Mouse (Mus musculus) cerebellum, adult 2 months (tissue): ENCODE measurements around the gene Zfp276. TPM values are rescaled to one million over a fixed set of nuclear protein-coding genes. Genes with fewer than 3 reads are reported as not detected.
"Not testable (repeated sequence)": the region's sequence is repeated elsewhere in the genome, so short reads cannot be mapped to it uniquely, and the experiment has no call there.

Experiments
- DNase-seq, 2 experiments: peaks; one replicate each; pipeline ENCODE4 v3.0.0; 2021
- H3K27ac ChIP-seq: fragments of 200-500 bp; 2 replicates; pipeline ENCODE4 v1.5.1; 2012; ENCODE audit warnings: low read length, control low read depth, inconsistent platforms; ENCODE audit not compliant: insufficient read depth
- H3K27me3 ChIP-seq: fragments of 200-500 bp; 2 replicates; pipeline ENCODE4 v1.6.1; 2012; ENCODE audit warnings: inconsistent platforms, mild to moderate bottlenecking, low read length, moderate library complexity; ENCODE audit not compliant: control insufficient read depth, insufficient read depth
- H3K4me1 ChIP-seq: fragments of 200-500 bp; 2 replicates; pipeline ENCODE4 v1.6.1; 2011; ENCODE audit warnings: low read length; ENCODE audit not compliant: control insufficient read depth, insufficient read depth
- H3K4me3 ChIP-seq: fragments of 200-500 bp; replicated peaks from 2 replicates; pipeline ENCODE3; 2011; ENCODE audit warnings: mild to moderate bottlenecking, low read depth, low read length, control low read depth; ENCODE audit not compliant: insufficient read depth
- CTCF ChIP-seq: fragments of 200-500 bp; IDR thresholded peaks from 2 replicates; pipeline ENCODE4 v1.5.1; 2011; ENCODE audit warnings: low read depth, mild to moderate bottlenecking, control low read depth, low read length, moderate library complexity, borderline replicate concordance; ENCODE audit not compliant: insufficient read depth
- POLR2A ChIP-seq: fragments of 200-500 bp; IDR thresholded peaks from 2 replicates; pipeline ENCODE4 v1.6.1; 2011; ENCODE audit warnings: low read length, control low read depth, borderline replicate concordance; ENCODE audit not compliant: insufficient read depth
- WGBS: fragments of 180-500 bp; shearing (Covaris S2); methylation state at CpG from one replicate; pipeline ENCODE4 v1.1.7; 2018; 5-methylcytosine and 5-hydroxymethylcytosine counted together
- polyA plus RNA-seq: library from polyadenylated mRNA; depleted of rRNA; stranded (reverse); fragments of >200 nt; gene quantifications from 2 replicates; pipeline ENCODE4 v1.2.3, GENCODE M21; 2012

The Zfp276 gene
- polyA plus RNA-seq, 1 experiment = 36.8 TPM

- TF ChIP-seq CTCF (no peak), POLR2A (no peak)
- DNase-seq = no peak
- Histone ChIP-seq H3K4me1 (no peaks in the 10 kb centered on the region), H3K27ac (no peak overlapping the region), H3K27me3 (no peaks in the 10 kb centered on the region), H3K4me3 (no peak overlapping the region)
- WGBS = 63% methylated on average over 4 of the region's 4 CpGs
Measured at GRCm38 (mm10) chr8:123271901-123272300, 17.9 kb downstream of the Zfp276 start.

- TF ChIP-seq CTCF (no peak), POLR2A (no peak)
- Histone ChIP-seq H3K27ac (no peak overlapping the region), H3K4me1 (no peaks in the 10 kb centered on the region), H3K4me3 (no peak overlapping the region), H3K27me3 (no peaks in the 10 kb centered on the region)
- 93% methylated on average over 5 of the region's 5 CpGs for WGBS
- DNase-seq = no peak
Measured at GRCm38 (mm10) chr8:123274447-123274846, 20.5 kb downstream of the Zfp276 start.

- Histone ChIP-seq H3K4me3 (no peak overlapping the region), H3K27ac (no peak overlapping the region), H3K4me1 (no peaks in the 10 kb centered on the region), H3K27me3 (no peaks in the 10 kb centered on the region)
- no peak for DNase-seq
- 93% methylated on average over 12 of the region's 12 CpGs for WGBS
- no peak for TF ChIP-seq CTCF
- TF ChIP-seq POLR2A = no peak
Measured at GRCm38 (mm10) chr8:123275096-123275495, 21.1 kb downstream of the Zfp276 start.

GRCm38 (mm10) chr8:123278445-123278844, 24.4 kb downstream of the Zfp276 start:
- no peak for DNase-seq
- Histone ChIP-seq H3K27me3 (no peaks in the 10 kb centered on the region), H3K27ac (no peak overlapping the region), H3K4me1 (no peaks in the 10 kb centered on the region), H3K4me3 (no peak overlapping the region)
- TF ChIP-seq CTCF (no peak), POLR2A (no peak)
- 78% methylated on average over 7 of the region's 7 CpGs for WGBS

- H3K4me1 ChIP-seq = no peaks in the 10 kb centered on the region
- no peak overlapping the region for H3K27ac ChIP-seq
- no peaks in the 10 kb centered on the region for H3K27me3 ChIP-seq
- no peak for DNase-seq
- no peak overlapping the region for H3K4me3 ChIP-seq
- WGBS = 90% methylated on average over 4 of the region's 4 CpGs
- TF ChIP-seq POLR2A = no peak
- TF ChIP-seq CTCF = no peak
Measured at GRCm38 (mm10) chr8:123279828-123280227, 25.8 kb downstream of the Zfp276 start.

- Histone ChIP-seq H3K27ac (no peak overlapping the region), H3K4me3 (no peak overlapping the region), H3K27me3 (no peaks in the 10 kb centered on the region), H3K4me1 (no peaks in the 10 kb centered on the region)
- 81% methylated on average over 13 of the region's 13 CpGs for WGBS
- no peak for DNase-seq
- TF ChIP-seq POLR2A = no peak
- no peak for TF ChIP-seq CTCF
Measured at GRCm38 (mm10) chr8:123280302-123281094, 26.5 kb downstream of the Zfp276 start.

- not testable (repeated sequence) for H3K27ac ChIP-seq, H3K27me3 ChIP-seq, H3K4me1 ChIP-seq, DNase-seq, H3K4me3 ChIP-seq
- 88% methylated on average over 6 of the region's 6 CpGs for WGBS
Measured at GRCm38 (mm10) chr8:123282994-123283393, 29.0 kb downstream of the Zfp276 start.

GRCm38 (mm10) chr8:123283991-123284390, 30.0 kb downstream of the Zfp276 start:
- DNase-seq = no peak
- no peaks in the 10 kb centered on the region for H3K27me3 ChIP-seq
- TF ChIP-seq CTCF = no peak
- no peak for TF ChIP-seq POLR2A
- H3K4me1 ChIP-seq = no peaks in the 10 kb centered on the region
- no peak overlapping the region for H3K27ac ChIP-seq
- 88% methylated on average over 7 of the region's 7 CpGs for whole genome bisulfite sequencing
- no peak overlapping the region for H3K4me3 ChIP-seq

GRCm38 (mm10) chr8:123284493-123284892, 30.5 kb downstream of the Zfp276 start:
- H3K27ac ChIP-seq = no peak overlapping the region
- no peaks in the 10 kb centered on the region for H3K27me3 ChIP-seq
- TF ChIP-seq POLR2A (no peak), CTCF (no peak)
- no peak for DNase-seq
- 97% methylated on average over 5 of the region's 5 CpGs for WGBS
- no peak overlapping the region for H3K4me3 ChIP-seq
- no peaks in the 10 kb centered on the region for H3K4me1 ChIP-seq
